Mouse (Mus musculus): ENCODE results near the gene Hoga1.
"Not testable (repeated sequence)": the region's sequence is repeated elsewhere in the genome, so short reads cannot be mapped to it uniquely, and the experiment has no call there.

Gene Hoga1

GRCm38 (mm10) chr19:42069241-42069525, 23.8 kb downstream of the Hoga1 start:
- DNase-seq (ENCODE audit: low spot score) = no peak

- DNase-seq (ENCODE audit: low spot score) = no peak
Measured at GRCm38 (mm10) chr19:42071221-42071620, 25.8 kb downstream of the Hoga1 start.

GRCm38 (mm10) chr19:42071886-42072608, 26.6 kb downstream of the Hoga1 start:
- no peak for DNase-seq (ENCODE audit: low spot score)

GRCm38 (mm10) chr19:42072802-42073201, 27.4 kb downstream of the Hoga1 start:
- DNase-seq (ENCODE audit: low spot score) = no peak

GRCm38 (mm10) chr19:42075051-42075450, 29.6 kb downstream of the Hoga1 start:
- no peak for DNase-seq (ENCODE audit: low spot score)

GRCm38 (mm10) chr19:42075992-42076391, 30.6 kb downstream of the Hoga1 start:
- no peak for DNase-seq (ENCODE audit: low spot score)

- no peak for DNase-seq (ENCODE audit: low spot score)
Measured at GRCm38 (mm10) chr19:42078566-42078965, 33.2 kb downstream of the Hoga1 start.

GRCm38 (mm10) chr19:42079006-42079405, 33.6 kb downstream of the Hoga1 start:
- DNase-seq (ENCODE audit: low spot score) = no peak

GRCm38 (mm10) chr19:42079950-42080349, 34.5 kb downstream of the Hoga1 start:
- no peak for DNase-seq (ENCODE audit: low spot score)

- DNase-seq (ENCODE audit: low spot score) = no peak
Measured at GRCm38 (mm10) chr19:42080469-42080868, 35.1 kb downstream of the Hoga1 start.

- DNase-seq (ENCODE audit: low spot score) = not testable (repeated sequence)
Measured at GRCm38 (mm10) chr19:42081613-42082012, 36.2 kb downstream of the Hoga1 start.

GRCm38 (mm10) chr19:42085690-42086089, 40.3 kb downstream of the Hoga1 start:
- DNase-seq (ENCODE audit: low spot score) = no peak

GRCm38 (mm10) chr19:42086166-42086565, 40.8 kb downstream of the Hoga1 start, which contains the start of gene Morn4:
TSS of gene Morn4 (minus strand) at chr19:42086357.
- peak; percentile 98 for DNase-seq (ENCODE audit: low spot score)

- peak; percentile 78 for DNase-seq (ENCODE audit: low spot score)
Measured at GRCm38 (mm10) chr19:42089103-42089747, 43.8 kb downstream of the Hoga1 start.

GRCm38 (mm10) chr19:42089748-42090595, 44.6 kb downstream of the Hoga1 start, which contains the start of gene Pi4k2a:
TSS of gene Pi4k2a (plus strand) at chr19:42090470.
- DNase-seq (ENCODE audit: low spot score) = peak; percentile 100

- peak; percentile 38 for DNase-seq (ENCODE audit: low spot score)
Measured at GRCm38 (mm10) chr19:42090637-42091141, 45.3 kb downstream of the Hoga1 start.

GRCm38 (mm10) chr19:42099406-42099805, 54.0 kb downstream of the Hoga1 start:
- DNase-seq (ENCODE audit: low spot score) = no peak

- DNase-seq (ENCODE audit: low spot score) = no peak
Measured at GRCm38 (mm10) chr19:42104681-42105080, 59.3 kb downstream of the Hoga1 start.

- DNase-seq (ENCODE audit: low spot score) = no peak
Measured at GRCm38 (mm10) chr19:42115783-42116335, 70.4 kb downstream of the Hoga1 start.

GRCm38 (mm10) chr19:42118142-42118541, 72.7 kb downstream of the Hoga1 start:
- no peak for DNase-seq (ENCODE audit: low spot score)

- no peak for DNase-seq (ENCODE audit: low spot score)
Measured at GRCm38 (mm10) chr19:42118596-42118995, 73.2 kb downstream of the Hoga1 start.

- no peak for DNase-seq (ENCODE audit: low spot score)
Measured at GRCm38 (mm10) chr19:42120451-42120850, 75.0 kb downstream of the Hoga1 start.

Measured in embryo, embryonic 10 days (tissue).